Mouse (Mus musculus) spleen, adult 2 months (tissue): ENCODE measurements at regions not wholly inside any gene's neighbourhood (a gene's known extent, or its start where the extent isn't known, plus 50 kb on each side); places are given as distances from the start of the nearest gene placed in this dataset.
A peak's percentile ranks its signal among the peaks of the same experiment; 100 is the strongest.

Source experiments
- DNase-seq, 2 experiments: peaks; one replicate each; pipeline versions ENCODE4 v3.0.0 to v3.0.0-alpha.2; 2012 to 2021; ENCODE audit warnings: low spot score in 2 of 2, low read depth in 1 of 2
- H3K27ac ChIP-seq: fragments of 200-500 bp; 2 replicates; pipeline ENCODE4 v1.5.1; 2012; ENCODE audit warnings: low read length, inconsistent platforms; ENCODE audit not compliant: insufficient read depth
- H3K27me3 ChIP-seq: fragments of 200-500 bp; 2 replicates; pipeline ENCODE4 v1.6.1; 2012; ENCODE audit warnings: mild to moderate bottlenecking, moderate library complexity, low read length, inconsistent platforms; ENCODE audit not compliant: control insufficient read depth, insufficient read depth
- H3K36me3 ChIP-seq: fragments of 200-500 bp; 2 replicates; pipeline ENCODE4 v1.6.1; 2012; ENCODE audit warnings: mild to moderate bottlenecking, low read length, inconsistent platforms; ENCODE audit not compliant: control insufficient read depth, insufficient read depth
- H3K4me1 ChIP-seq: fragments of 200-500 bp; 2 replicates; pipeline ENCODE4 v1.6.1; 2011; ENCODE audit warnings: inconsistent platforms; ENCODE audit not compliant: control insufficient read depth, insufficient read depth, insufficient read length
- H3K4me3 ChIP-seq: fragments of 200-500 bp; 2 replicates; pipeline ENCODE4 v1.5.1; 2011; ENCODE audit warnings: mild to moderate bottlenecking, inconsistent platforms; ENCODE audit not compliant: insufficient read depth, insufficient read length; ENCODE audit errors: extremely low read depth
- CTCF ChIP-seq: fragments of 200-500 bp; IDR thresholded peaks from 2 replicates; pipeline ENCODE4 v1.5.1; 2011; ENCODE audit warnings: mild to moderate bottlenecking, inconsistent platforms; ENCODE audit not compliant: insufficient read depth, insufficient read length, insufficient replicate concordance; ENCODE audit errors: extremely low read depth
- POLR2A ChIP-seq: fragments of 200-500 bp; IDR thresholded peaks from 2 replicates; pipeline ENCODE4 v1.6.1; 2011; ENCODE audit warnings: low read depth, low read length, inconsistent platforms
- WGBS: fragments of 180-500 bp; shearing (Covaris S2); methylation state at CpG from one replicate; pipeline ENCODE4 v1.1.7; 2018; 5-methylcytosine and 5-hydroxymethylcytosine counted together

DNA sequence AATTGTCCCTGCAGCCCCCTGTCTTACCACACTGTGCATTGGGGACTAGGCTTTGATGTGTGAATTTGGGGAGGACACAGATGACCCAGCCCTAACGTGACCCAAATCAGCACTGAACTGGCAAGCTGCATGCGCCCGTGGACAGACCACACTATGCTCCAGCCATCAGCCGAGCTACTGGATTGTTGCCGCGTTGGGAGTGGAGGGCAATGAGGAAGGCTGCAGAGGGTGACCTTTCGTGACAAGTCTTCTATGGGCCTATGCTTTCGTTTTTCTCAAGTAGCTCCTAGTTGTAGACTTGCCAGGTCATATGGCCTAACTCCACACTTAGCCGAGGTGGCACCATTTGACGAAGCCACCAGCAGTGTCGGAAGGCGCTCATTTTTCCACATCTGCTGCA, 60.6 kb upstream of the Errfi1 start:
- Histone ChIP-seq H3K36me3 (no peaks in the 10 kb centered on the region), H3K4me1 (no peaks in the 10 kb centered on the region), H3K4me3 (no peak overlapping the region), H3K27me3 (no peaks in the 10 kb centered on the region), H3K27ac (no peak overlapping the region)
- WGBS: 92% methylated on average over 12 of the region's 12 CpGs
- no peak for TF ChIP-seq POLR2A
- TF ChIP-seq CTCF: no peak
- no peak for DNase-seq

DNA sequence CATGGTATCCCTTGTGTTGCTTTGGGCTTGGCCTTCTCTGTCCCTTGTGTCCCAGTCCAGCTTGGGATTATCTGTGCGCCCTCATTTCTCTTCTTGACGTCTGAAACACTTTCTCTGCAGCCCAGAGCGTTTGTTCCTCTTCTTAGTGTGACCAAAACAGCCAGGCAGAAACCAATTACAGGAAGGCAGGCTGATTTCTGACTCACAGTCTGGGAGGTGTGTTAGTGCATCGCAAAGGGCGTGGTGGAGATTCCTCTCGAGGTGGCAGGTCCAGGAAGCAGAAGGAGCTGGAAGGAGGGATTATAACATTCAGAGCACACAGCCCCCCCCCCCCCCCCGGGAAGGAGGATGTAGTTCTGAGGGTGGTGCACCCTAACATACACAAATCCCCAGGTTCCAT, 64.6 kb upstream of the Errfi1 start:
- Histone ChIP-seq H3K27ac (no peak overlapping the region), H3K4me1 (no peaks in the 10 kb centered on the region), H3K36me3 (no peaks in the 10 kb centered on the region), H3K4me3 (no peak overlapping the region), H3K27me3 (no peaks in the 10 kb centered on the region)
- TF ChIP-seq CTCF (no peak), POLR2A (no peak)
- WGBS: 20% methylated on average over 7 of the region's 7 CpGs
- DNase-seq: no peak

DNA sequence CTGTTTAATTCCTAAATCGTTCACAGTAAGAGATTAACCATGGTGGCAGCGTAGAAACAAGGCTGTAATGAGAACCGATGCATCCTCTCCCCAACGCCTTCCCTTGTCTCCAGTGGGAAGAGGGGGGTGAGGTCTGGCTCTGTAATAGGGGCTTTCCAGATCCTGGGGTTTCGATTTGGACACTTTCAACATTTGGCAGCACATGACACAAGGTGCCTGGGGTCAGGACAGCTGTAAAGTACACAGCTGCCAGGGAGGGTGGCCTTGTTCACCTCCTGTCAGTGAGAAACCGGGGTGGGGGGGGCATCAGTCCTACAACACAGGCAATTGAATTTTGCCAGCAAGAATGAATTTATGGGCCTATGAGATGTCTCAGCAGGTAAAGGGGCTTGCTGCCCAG, 66.6 kb upstream of the Errfi1 start:
- 85% methylated on average over 6 of the region's 6 CpGs for WGBS
- Histone ChIP-seq H3K36me3 (no peaks in the 10 kb centered on the region), H3K4me1 (no peaks in the 10 kb centered on the region), H3K27ac (peak overlapping the region; percentile 12; the same call in 1 of the 2 replicates), H3K4me3 (no peak overlapping the region), H3K27me3 (no peaks in the 10 kb centered on the region)
- TF ChIP-seq CTCF (no peak), POLR2A (no peak)
- no peak for DNase-seq

DNA sequence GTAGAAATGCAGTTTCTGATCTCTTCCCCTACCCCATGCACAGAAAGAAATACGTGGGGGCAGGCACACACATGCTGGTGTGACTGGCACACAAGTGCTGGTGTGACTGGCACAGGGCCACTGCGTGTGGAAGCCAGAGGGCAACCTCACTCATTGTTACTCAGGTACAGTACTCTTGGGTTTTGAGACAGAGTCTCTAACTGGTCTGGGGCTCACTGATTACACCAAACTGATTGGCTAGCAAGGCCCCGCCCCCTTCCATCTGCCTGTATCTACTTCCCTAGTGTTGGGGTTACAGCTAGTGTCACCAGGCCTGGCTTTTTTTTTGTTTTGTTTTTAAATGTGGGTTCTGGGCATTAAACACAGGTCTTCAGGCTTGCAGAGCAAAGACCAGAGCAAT, 67.1 kb upstream of the Errfi1 start:
- Histone ChIP-seq H3K27ac (peak overlapping the region; percentile 12; the same call in 1 of the 2 replicates), H3K4me1 (no peaks in the 10 kb centered on the region), H3K4me3 (no peak overlapping the region), H3K36me3 (no peaks in the 10 kb centered on the region), H3K27me3 (no peaks in the 10 kb centered on the region)
- no peak for DNase-seq
- TF ChIP-seq POLR2A (no peak), CTCF (no peak)
- 77% methylated on average over 3 of the region's 3 CpGs for WGBS

DNA sequence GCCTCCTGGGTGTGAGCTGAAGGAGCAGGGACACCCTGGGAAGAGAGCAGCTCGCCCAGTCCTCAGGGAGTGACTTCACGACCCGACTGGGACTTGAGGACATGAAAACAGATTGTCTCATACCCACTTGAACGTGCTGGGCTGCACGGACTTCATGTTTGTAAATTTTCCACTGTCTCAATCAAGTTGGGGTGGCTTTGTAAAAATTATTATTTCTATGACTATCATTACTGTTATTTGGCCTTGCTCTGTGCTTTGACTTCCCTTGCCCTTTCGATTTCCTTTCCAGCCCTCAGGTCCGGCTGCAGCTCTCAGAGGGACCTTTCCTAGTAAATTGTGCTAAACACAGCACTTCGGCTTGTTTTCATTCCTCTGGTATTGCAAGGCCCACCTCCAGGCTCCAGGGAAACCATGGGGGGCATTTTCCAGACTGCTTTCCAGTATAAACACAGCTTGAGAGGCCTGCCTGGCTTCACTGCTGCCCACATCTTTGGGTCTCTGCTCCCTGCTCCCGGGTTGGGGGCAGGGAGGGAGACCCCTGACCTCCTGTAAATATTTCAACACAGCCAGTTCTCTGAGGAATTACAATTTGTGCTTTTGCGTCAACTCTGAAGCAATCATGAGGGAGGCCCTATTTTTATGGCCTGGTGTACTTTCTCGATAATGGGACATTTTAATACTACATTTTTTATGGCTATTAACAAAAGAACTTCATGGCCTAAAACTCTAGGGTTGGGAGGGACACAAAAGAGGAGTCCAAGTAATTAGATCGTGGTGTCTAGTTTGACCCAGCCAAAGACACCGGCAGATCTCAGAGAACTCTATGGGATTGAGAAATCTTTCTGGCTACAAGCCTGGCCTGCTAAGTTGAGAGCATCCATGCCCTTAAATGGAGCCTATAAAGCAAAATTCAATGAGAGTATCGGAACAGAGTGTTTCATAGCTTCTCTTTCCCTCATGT, 68.9 kb upstream of the Errfi1 start:
- peak overlapping the region; percentile 56 for H3K27ac ChIP-seq
- no peak for TF ChIP-seq CTCF
- no peak for TF ChIP-seq POLR2A
- H3K4me1 ChIP-seq: no peaks in the 10 kb centered on the region
- WGBS: 83% methylated on average over 14 of the region's 14 CpGs
- H3K27me3 ChIP-seq: no peaks in the 10 kb centered on the region
- no peaks in the 10 kb centered on the region for H3K36me3 ChIP-seq
- DNase-seq: no peak
- no peak overlapping the region for H3K4me3 ChIP-seq

DNA sequence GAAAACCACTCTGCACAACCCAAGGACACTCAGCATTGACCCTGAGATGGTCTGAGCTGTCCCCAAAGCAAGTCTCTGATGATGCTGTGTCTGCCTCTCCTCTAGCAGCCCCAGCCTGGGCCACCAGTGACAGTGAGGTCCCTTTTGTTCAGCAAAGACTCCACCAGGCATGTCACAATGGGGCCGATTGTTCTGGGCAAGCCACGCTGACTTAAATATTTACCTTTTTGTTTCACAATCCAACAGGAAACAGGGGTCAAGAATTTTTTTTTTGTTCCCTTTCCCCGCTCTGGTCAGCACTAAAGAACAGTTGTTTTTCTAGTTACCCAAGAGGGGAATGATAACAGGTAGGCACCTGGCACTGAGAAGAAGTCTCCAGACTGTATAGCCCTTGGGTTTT, 72.4 kb upstream of the Errfi1 start:
- Histone ChIP-seq H3K4me3 (no peak overlapping the region), H3K36me3 (no peaks in the 10 kb centered on the region), H3K27me3 (no peaks in the 10 kb centered on the region), H3K27ac (no peak overlapping the region), H3K4me1 (no peaks in the 10 kb centered on the region; the same call in 1 of the 2 replicates)
- TF ChIP-seq CTCF: no peak
- no peak for TF ChIP-seq POLR2A
- DNase-seq: no peak
- 70% methylated on average over 3 of the region's 3 CpGs for WGBS

DNA sequence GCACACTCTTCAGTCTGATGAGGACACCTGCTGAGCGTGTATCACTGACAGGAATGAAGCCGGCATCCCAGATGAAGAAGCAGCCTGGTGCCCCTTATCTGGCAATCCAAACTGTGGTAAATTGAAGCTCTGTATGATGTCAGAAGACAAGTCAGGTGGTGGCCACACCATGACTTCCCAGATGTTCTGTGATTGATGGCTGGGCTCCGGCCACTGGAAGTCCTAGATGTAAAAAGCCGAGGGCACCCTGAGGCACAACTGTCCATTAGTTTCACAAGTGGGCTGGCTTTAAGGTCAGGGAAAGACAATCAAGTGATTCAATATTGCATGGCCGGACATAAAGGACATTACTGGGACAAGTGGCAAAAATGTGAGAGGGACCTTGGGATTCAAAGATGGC, 74.4 kb upstream of the Errfi1 start:
- H3K27ac ChIP-seq: no peak overlapping the region
- no peak overlapping the region for H3K4me3 ChIP-seq
- no peak for TF ChIP-seq CTCF
- no peaks in the 10 kb centered on the region for H3K36me3 ChIP-seq
- H3K27me3 ChIP-seq: no peaks in the 10 kb centered on the region
- 91% methylated on average over 5 of the region's 5 CpGs for WGBS
- no peak for DNase-seq
- H3K4me1 ChIP-seq: no peaks in the 10 kb centered on the region; the same call in 1 of the 2 replicates
